Mouse (Mus musculus) testis, adult 2 months (tissue): ENCODE results near the gene Acadvl.

Source experiments
- CTCF ChIP-seq: fragments of 200-500 bp; IDR thresholded peaks from 2 replicates; pipeline ENCODE4 v1.5.1; 2012; ENCODE audit warnings: low read depth, mild to moderate bottlenecking, inconsistent platforms, low read length, moderate library complexity; ENCODE audit not compliant: control insufficient read depth, insufficient read depth, insufficient replicate concordance
- POLR2A ChIP-seq: fragments of 200-500 bp; IDR thresholded peaks from 2 replicates; pipeline ENCODE4 v1.6.1; 2012; ENCODE audit warnings: low read depth, mild to moderate bottlenecking, inconsistent platforms, low read length, moderate library complexity; ENCODE audit not compliant: control insufficient read depth

- no peak for TF ChIP-seq CTCF
- no peak for TF ChIP-seq POLR2A
Measured at GRCm38 (mm10) chr11:70040184-70040583, 25.0 kb upstream of the Acadvl start.
